Mouse (Mus musculus): ENCODE measurements at regions not wholly inside any gene's neighbourhood (a gene's known extent, or its start where the extent isn't known, plus 50 kb on each side); places are given as distances from the start of the nearest gene placed in this dataset.

DNA sequence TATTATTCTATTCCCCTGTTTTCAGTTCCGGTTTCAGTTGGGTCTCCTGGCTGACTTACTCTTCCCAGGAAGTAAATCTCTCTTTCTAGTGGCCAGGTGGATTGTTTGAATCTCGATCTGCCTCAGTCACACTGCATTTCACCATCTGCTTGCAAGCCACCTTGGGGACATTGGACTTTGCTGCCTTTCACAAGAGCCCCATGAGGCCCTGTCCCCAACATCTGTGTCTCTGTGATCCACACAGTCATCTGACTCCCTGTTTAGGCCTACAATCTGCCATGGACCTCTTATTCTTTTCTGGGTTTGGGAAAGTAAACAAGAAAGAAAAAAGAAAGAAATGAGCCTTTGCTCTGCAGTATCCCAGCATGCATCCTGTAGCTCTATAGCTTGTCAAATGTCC, 118.1 kb downstream of the Glrx3 start:
- TF ChIP-seq GATA1 (IDR thresholded peaks at IDR 0.05; ENCODE audit: low read length) (no peak), TAL1 (IDR thresholded peaks at IDR 0.05; ENCODE audit: low read length) (no peak)
